Mouse (Mus musculus) neural tube, embryonic 14.5 days (tissue): ENCODE measurements at regions not wholly inside any gene's neighbourhood (a gene's known extent, or its start where the extent isn't known, plus 50 kb on each side); places are given as distances from the start of the nearest gene placed in this dataset.
A peak's percentile ranks its signal among the peaks of the same experiment; 100 is the strongest.

ENCODE experiments used
- ATAC-seq: fragments of 200-750 bp; cut with Nextera tagmentation; 2 replicates; pipeline ENCODE4 v1.8.0; 2017; ENCODE audit warnings: low read depth, mild to moderate bottlenecking, moderate TSS enrichment, moderate library complexity
- H3K27ac ChIP-seq: fragments of 300-500 bp; sonication (generic); 2 replicates; pipeline ENCODE4 v1.5.1; 2014; ENCODE audit warnings: low read depth, mild to moderate bottlenecking, control low read depth, low read length, moderate library complexity, mixed read lengths
- H3K27me3 ChIP-seq: fragments of 300-500 bp; sonication (generic); 2 replicates; pipeline ENCODE4 v1.6.1; 2014; ENCODE audit warnings: low read length; ENCODE audit not compliant: control insufficient read depth, insufficient read depth
- H3K36me3 ChIP-seq: fragments of 300-500 bp; sonication (generic); 2 replicates; pipeline ENCODE4 v1.6.1; 2014; ENCODE audit warnings: low read length, mixed read lengths; ENCODE audit not compliant: control insufficient read depth, insufficient read depth
- H3K4me1 ChIP-seq: fragments of 300-500 bp; sonication (generic); 2 replicates; pipeline ENCODE4 v1.6.1; 2014; ENCODE audit warnings: low read length; ENCODE audit not compliant: control insufficient read depth, insufficient read depth
- H3K4me2 ChIP-seq: fragments of 300-500 bp; sonication (generic); 2 replicates; pipeline ENCODE4 v1.6.1; 2014; ENCODE audit warnings: mild to moderate bottlenecking, low read depth, low read length, control low read depth
- H3K4me3 ChIP-seq: fragments of 300-500 bp; sonication (generic); 2 replicates; pipeline ENCODE4 v1.5.1; 2014; ENCODE audit warnings: low read depth, low read length, control low read depth, mixed read lengths
- H3K9ac ChIP-seq: fragments of 300-500 bp; sonication (generic); replicated peaks from 2 replicates; pipeline ENCODE4 v1.6.1; 2014; ENCODE audit warnings: low read depth, mild to moderate bottlenecking, control low read depth, low read length, mixed read lengths
- H3K9me3 ChIP-seq: fragments of 300-500 bp; sonication (generic); 2 replicates; pipeline ENCODE4 v1.6.1; 2016; ENCODE audit warnings: low read length; ENCODE audit not compliant: control insufficient read depth
- WGBS: fragments of 180-500 bp; shearing (Covaris S2); extraction: QIAGEN DNeasy Blood & Tissue Kit; methylation state at CpG from one replicate; pipeline ENCODE4 v1.1.7; 2014; 5-methylcytosine and 5-hydroxymethylcytosine counted together

- no peak for ATAC-seq
- Histone ChIP-seq H3K4me3 (no peak overlapping the region), H3K36me3 (no peaks in the 10 kb centered on the region), H3K27me3 (no peaks in the 10 kb centered on the region), H3K27ac (peak overlapping the region; percentile 62; the same call in 1 of the 2 replicates), H3K9ac (no peak overlapping the region), H3K4me2 (no peak overlapping the region), H3K9me3 (no peaks in the 10 kb centered on the region), H3K4me1 (peaks cover 17% of the 10 kb centered on the region)
- 67% methylated on average over 4 of the region's 4 CpGs for WGBS
Measured at GRCm38 (mm10) chr3:101660176-101660575, 55.7 kb upstream of the Atp1a1 start.

DNA sequence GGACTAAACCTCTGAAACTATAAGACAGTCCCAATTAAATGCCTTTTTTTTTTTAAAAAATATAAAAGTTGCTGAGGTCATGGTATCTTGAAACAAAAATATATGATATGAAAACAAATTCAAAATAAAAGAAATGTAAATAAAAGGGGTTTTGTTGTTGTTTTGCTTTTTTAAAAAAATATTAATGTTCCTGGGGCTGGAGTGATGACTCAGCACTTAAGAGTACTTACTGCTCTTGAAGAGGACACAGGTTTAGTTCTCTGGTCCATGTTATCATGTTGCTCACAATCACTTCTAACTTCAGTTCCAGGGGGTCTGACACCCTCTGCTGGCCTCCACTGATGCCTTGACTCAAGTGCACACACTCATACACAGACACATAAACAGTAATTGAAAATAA is 53.5 kb upstream of the Atp1a1 start:
- H3K27ac ChIP-seq = no peak overlapping the region
- no peaks in the 10 kb centered on the region for H3K27me3 ChIP-seq
- H3K36me3 ChIP-seq = no peaks in the 10 kb centered on the region
- no peak for ATAC-seq
- H3K9me3 ChIP-seq = no peaks in the 10 kb centered on the region
- no peak overlapping the region for H3K9ac ChIP-seq
- no peak overlapping the region for H3K4me3 ChIP-seq
- H3K4me1 ChIP-seq = peaks cover 20% of the 10 kb centered on the region
- H3K4me2 ChIP-seq = no peak overlapping the region

GRCm38 (mm10) chr3:101654720-101655119 is 50.2 kb upstream of the Atp1a1 start:
- Histone ChIP-seq H3K4me1 (0 out of 2 replicates have a peak, but pooled peaks cover 4% of the 10 kb centered on the region), H3K27me3 (no peaks in the 10 kb centered on the region), H3K9me3 (no peaks in the 10 kb centered on the region), H3K4me3 (no peak overlapping the region), H3K9ac (no peak overlapping the region), H3K27ac (no peak overlapping the region), H3K4me2 (no peak overlapping the region), H3K36me3 (no peaks in the 10 kb centered on the region)
- 83% methylated on average over 4 of the region's 4 CpGs for WGBS
- no peak for ATAC-seq
